Mouse (Mus musculus) heart, embryonic 13.5 days (tissue): ENCODE measurements at regions not wholly inside any gene's neighbourhood (a gene's known extent, or its start where the extent isn't known, plus 50 kb on each side); places are given as distances from the start of the nearest gene placed in this dataset.

ENCODE experiments used
- ATAC-seq: fragments of 200-750 bp; cut with Nextera tagmentation; 2 replicates; pipeline ENCODE4 v1.8.0; 2017; ENCODE audit warnings: moderate TSS enrichment; ENCODE audit not compliant: insufficient number of reproducible peaks, low FRiP score, low TSS enrichment; ENCODE audit errors: extremely low read depth
- H3K27ac ChIP-seq: fragments of 300-500 bp; sonication (generic); replicated peaks from 2 replicates; pipeline ENCODE4 v1.5.1; 2015; ENCODE audit warnings: moderate library complexity, mild to moderate bottlenecking, inconsistent platforms
- H3K27me3 ChIP-seq: fragments of 300-500 bp; sonication (generic); replicated peaks from 2 replicates; pipeline ENCODE4 v1.6.1; 2015; ENCODE audit warnings: mild to moderate bottlenecking, inconsistent platforms
- H3K36me3 ChIP-seq: fragments of 300-500 bp; sonication (generic); 2 replicates; pipeline ENCODE4 v1.6.1; 2015; ENCODE audit warnings: mild to moderate bottlenecking, inconsistent platforms
- H3K4me1 ChIP-seq: fragments of 300-500 bp; sonication (generic); 2 replicates; pipeline ENCODE4 v1.6.1; 2015; ENCODE audit warnings: inconsistent platforms
- H3K4me2 ChIP-seq: fragments of 300-500 bp; sonication (generic); 2 replicates; pipeline ENCODE4 v1.6.1; 2015; ENCODE audit warnings: inconsistent platforms, mild to moderate bottlenecking, moderate library complexity
- H3K4me3 ChIP-seq: fragments of 300-500 bp; sonication (generic); 2 replicates; pipeline ENCODE4 v1.5.1; 2015; ENCODE audit warnings: moderate library complexity, mild to moderate bottlenecking, inconsistent platforms
- H3K9ac ChIP-seq: fragments of 300-500 bp; sonication (generic); 2 replicates; pipeline ENCODE4 v1.6.1; 2015; ENCODE audit warnings: inconsistent platforms, mild to moderate bottlenecking, moderate library complexity
- H3K9me3 ChIP-seq: fragments of 300-500 bp; sonication (generic); 2 replicates; pipeline ENCODE4 v1.6.1; 2016; ENCODE audit warnings: inconsistent platforms
- WGBS: fragments of 180-500 bp; shearing (Covaris S2); methylation state at CpG from one replicate; pipeline ENCODE4 v1.1.7; 2015; ENCODE audit warnings: mixed read lengths; 5-methylcytosine and 5-hydroxymethylcytosine counted together

DNA sequence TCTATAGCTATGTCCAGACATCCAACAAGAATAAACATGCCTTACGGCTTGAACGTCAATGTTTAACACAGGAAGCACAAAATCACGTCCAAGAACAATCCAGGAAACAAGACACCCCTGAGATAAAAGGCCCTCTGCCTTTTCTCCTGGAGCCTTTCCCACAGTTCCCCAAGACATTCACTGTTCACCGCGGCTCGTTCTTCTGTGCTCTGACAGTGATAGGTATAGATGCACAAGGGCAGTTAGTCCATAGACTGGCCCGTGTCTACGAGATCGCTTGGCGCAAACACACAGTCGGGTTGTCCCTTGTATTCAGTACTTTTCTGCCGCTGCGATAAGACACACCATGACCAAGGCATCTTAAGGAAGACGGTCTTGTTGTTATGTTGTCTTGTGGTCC is 182.7 kb upstream of the Jmjd1c start:
- H3K4me3 ChIP-seq, result peak overlapping the region; percentile 14; the same call in 1 of the 2 replicates
- no peak; the same call in 1 of the 2 replicates for ATAC-seq
- whole genome bisulfite sequencing, result 49% methylated on average over 14 of the region's 14 CpGs
- peak overlapping the region; percentile 55 for H3K4me2 ChIP-seq
- H3K36me3 ChIP-seq, result no peaks in the 10 kb centered on the region
- H3K27ac ChIP-seq, result peak overlapping the region; percentile 56
- no peak overlapping the region; the same call in 1 of the 2 replicates for H3K9ac ChIP-seq
- H3K27me3 ChIP-seq, result no peaks in the 10 kb centered on the region
- peaks cover 63% of the 10 kb centered on the region for H3K4me1 ChIP-seq
- H3K9me3 ChIP-seq, result no peaks in the 10 kb centered on the region

DNA sequence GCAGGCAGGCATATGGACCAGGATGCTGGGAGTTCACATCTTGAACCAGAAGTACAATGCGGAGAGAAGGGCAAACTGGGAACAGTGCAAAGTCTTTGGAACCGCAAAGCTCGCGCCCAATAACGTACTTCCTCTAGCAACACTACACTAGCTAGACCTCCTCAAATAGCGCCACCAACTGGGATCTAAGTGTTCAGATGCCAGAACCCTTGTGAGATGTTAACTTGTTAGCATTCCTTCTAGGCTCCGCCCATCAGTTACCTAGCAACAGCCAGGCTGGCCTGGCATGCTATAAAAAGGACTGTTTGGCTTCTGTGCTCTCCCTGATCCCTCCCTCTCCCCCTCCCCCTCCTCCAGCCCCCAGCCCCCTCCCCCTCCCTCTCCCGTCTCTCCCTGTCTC is 182.3 kb upstream of the Jmjd1c start:
- H3K27me3 ChIP-seq, result no peaks in the 10 kb centered on the region
- no peaks in the 10 kb centered on the region for H3K9me3 ChIP-seq
- H3K4me2 ChIP-seq, result peak overlapping the region; percentile 55
- H3K27ac ChIP-seq, result peak overlapping the region; percentile 56
- no peak overlapping the region; the same call in 1 of the 2 replicates for H3K9ac ChIP-seq
- ATAC-seq, result peak; percentile 26; the same call in 1 of the 2 replicates
- H3K4me1 ChIP-seq, result peaks cover 62% of the 10 kb centered on the region
- peak overlapping the region; percentile 14; the same call in 1 of the 2 replicates for H3K4me3 ChIP-seq
- 34% methylated on average over 7 of the region's 8 CpGs for WGBS
- no peaks in the 10 kb centered on the region for H3K36me3 ChIP-seq

DNA sequence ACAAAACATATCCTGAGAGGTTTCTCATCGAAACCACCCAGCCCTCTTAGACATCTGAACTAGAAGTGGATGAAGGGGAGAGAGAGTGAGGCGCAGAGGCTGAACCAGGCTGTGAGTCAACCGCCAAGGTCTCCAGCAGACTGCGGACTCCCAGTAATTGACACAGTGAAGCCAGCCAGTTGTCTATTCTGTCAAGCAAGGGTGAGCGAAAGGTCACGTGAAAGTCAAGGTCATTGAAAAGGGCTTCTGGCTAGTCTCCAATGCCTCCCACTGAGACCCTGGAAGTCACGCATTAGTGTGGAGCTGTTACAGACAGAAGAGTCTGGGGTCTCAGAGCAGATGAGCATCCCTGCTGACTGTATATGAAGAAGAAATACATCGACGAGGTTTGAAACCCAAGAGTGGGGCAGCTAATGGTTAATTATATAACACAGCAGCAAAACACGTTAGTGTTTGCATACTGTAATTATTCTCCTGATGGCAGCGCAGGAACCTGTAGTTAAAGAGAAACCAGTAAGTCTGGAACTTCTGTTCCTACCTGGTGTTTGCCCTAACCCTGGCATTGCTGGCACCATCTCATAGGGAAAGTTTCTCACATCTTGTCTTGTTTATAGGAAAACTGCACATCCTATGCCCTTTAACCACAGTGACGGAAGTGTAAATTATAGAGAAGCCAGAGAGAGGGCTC is 181.5 kb upstream of the Jmjd1c start:
- no peak for ATAC-seq
- peaks cover 63% of the 10 kb centered on the region for H3K4me1 ChIP-seq
- no peaks in the 10 kb centered on the region for H3K9me3 ChIP-seq
- H3K4me2 ChIP-seq, result peak overlapping the region; percentile 55
- no peaks in the 10 kb centered on the region for H3K27me3 ChIP-seq
- WGBS, result 50% methylated on average over 12 of the region's 12 CpGs
- peak overlapping the region; percentile 65 for H3K9ac ChIP-seq
- H3K36me3 ChIP-seq, result no peaks in the 10 kb centered on the region
- H3K27ac ChIP-seq, result peak overlapping the region; percentile 56
- H3K4me3 ChIP-seq, result no peak overlapping the region; the same call in 1 of the 2 replicates

DNA sequence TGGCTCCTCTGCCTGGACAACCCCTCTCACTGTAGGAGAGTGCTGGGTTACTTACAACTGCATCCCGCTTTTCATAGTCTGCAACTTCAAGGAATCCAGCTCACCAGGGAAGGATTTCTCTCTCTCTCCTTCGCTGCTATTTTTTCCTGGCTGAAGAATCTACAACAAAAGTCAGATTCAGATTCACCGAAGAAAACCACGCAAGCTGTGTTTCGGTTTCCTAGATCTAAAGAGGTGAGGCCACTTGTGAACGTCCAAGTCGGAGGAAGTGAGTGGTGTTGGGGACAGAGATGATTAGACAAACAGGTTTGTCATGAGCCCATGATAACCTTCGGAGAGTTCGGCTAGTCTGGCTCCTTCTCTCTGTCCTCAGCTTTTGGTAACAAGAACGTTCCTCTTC is 180.1 kb upstream of the Jmjd1c start:
- Histone ChIP-seq H3K27me3 (no peaks in the 10 kb centered on the region), H3K36me3 (no peaks in the 10 kb centered on the region), H3K4me1 (peaks cover 59% of the 10 kb centered on the region), H3K27ac (peak overlapping the region; percentile 36; the same call in 1 of the 2 replicates), H3K9ac (0 out of 2 replicates have a peak overlapping the region, but pooled peaks have one; percentile 38), H3K4me3 (no peak overlapping the region), H3K4me2 (peak overlapping the region; percentile 26; the same call in 1 of the 2 replicates), H3K9me3 (no peaks in the 10 kb centered on the region)
- ATAC-seq, result no peak
- 43% methylated on average over 10 of the region's 10 CpGs for WGBS

DNA sequence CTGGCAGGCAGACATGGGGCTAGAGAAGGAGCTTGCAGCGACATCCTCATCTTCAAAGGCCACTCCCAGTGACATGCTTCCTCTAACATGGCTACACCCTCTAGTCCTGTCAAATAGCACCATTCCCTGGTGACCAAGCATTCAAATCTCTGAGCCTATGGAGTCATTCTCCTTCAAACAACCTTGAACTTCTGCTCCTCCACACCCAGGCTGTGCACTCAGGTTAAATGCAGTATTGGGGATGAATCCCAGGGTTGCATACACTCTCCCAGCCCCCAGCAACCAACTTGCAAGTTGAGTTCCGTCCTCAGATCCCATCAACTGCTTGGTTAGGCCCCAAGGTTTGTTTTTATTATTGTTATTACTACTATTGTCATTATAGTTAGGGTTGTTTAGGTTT is 178.2 kb upstream of the Jmjd1c start:
- Histone ChIP-seq H3K36me3 (no peaks in the 10 kb centered on the region), H3K4me1 (peaks cover 65% of the 10 kb centered on the region), H3K4me2 (no peak overlapping the region), H3K27ac (no peak overlapping the region), H3K9ac (no peak overlapping the region), H3K27me3 (no peaks in the 10 kb centered on the region), H3K4me3 (no peak overlapping the region), H3K9me3 (no peaks in the 10 kb centered on the region)
- 79% methylated on average over 2 of the region's 2 CpGs for WGBS
- no peak for ATAC-seq

DNA sequence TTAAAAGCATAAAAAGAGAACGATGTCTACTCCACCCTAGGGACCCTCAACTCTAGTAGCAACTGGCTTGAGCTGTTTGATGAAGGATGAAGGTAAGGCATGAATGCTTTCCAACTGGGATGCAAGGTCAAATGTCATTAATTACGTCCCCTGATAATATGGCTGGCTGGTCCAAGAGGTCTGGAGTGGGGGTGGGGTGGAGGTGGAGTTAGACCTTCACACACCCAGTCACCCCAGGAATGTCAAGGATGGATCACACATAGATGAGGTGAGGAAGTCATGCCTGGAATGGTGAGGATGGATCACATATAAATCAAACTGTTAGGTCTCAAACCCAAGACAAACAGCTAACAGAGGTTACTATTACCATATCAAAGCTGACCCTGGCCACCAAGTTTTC is 177.2 kb upstream of the Jmjd1c start:
- Histone ChIP-seq H3K27ac (no peak overlapping the region), H3K36me3 (no peaks in the 10 kb centered on the region), H3K4me3 (no peak overlapping the region), H3K9me3 (no peaks in the 10 kb centered on the region), H3K9ac (no peak overlapping the region), H3K27me3 (no peaks in the 10 kb centered on the region), H3K4me2 (no peak overlapping the region), H3K4me1 (peaks cover 66% of the 10 kb centered on the region)
- no peak for ATAC-seq
- 81% methylated on average over 2 of the region's 2 CpGs for WGBS

DNA sequence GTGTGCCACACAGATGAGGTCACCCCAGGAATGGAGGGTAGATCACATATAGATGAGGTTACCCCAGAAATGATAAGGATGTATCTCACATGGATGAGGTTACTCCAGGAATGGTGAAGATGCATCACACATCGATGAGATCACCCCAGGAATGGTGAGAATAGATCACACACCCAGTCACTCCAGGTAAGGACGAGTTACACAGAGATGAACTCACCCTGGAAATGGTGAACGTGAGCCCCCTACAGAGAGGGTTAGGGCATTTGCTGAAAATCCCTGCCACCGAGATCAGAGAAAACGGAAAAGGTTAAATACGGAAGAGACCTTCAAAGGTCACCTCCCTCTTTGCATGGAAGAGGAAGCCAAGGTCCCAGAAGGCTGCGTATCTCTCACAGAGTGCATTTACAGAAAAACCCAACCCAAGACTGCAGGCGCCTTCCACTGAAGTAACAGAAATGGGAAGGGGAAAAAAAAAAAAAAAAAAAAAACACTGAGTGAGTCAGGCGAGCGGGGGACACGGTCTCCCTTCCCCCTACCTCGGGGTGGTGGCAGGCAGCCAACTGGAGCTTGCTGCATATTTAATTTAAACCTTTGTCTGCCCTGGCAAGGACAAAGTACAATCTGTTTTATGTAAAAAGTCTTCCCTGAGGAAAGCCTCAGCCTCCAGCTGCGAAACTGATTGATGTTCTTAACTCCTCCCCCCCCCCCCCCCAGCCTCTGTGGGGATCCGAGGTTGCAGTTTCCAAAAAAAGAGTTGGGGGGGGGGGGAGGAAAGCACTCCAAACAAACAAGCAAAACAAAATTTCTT is 175.8 kb upstream of the Jmjd1c start:
- peak overlapping the region; percentile 98 for H3K27ac ChIP-seq
- no peaks in the 10 kb centered on the region for H3K9me3 ChIP-seq
- H3K4me3 ChIP-seq, result peak overlapping the region; percentile 45
- H3K4me1 ChIP-seq, result peaks cover 58% of the 10 kb centered on the region
- WGBS, result under 1% methylated on average over 14 of the region's 14 CpGs
- H3K4me2 ChIP-seq, result peak overlapping the region; percentile 71
- H3K36me3 ChIP-seq, result no peaks in the 10 kb centered on the region
- peak; percentile 40; the same call in 1 of the 2 replicates for ATAC-seq
- peak overlapping the region; percentile 78 for H3K9ac ChIP-seq
- H3K27me3 ChIP-seq, result no peaks in the 10 kb centered on the region

DNA sequence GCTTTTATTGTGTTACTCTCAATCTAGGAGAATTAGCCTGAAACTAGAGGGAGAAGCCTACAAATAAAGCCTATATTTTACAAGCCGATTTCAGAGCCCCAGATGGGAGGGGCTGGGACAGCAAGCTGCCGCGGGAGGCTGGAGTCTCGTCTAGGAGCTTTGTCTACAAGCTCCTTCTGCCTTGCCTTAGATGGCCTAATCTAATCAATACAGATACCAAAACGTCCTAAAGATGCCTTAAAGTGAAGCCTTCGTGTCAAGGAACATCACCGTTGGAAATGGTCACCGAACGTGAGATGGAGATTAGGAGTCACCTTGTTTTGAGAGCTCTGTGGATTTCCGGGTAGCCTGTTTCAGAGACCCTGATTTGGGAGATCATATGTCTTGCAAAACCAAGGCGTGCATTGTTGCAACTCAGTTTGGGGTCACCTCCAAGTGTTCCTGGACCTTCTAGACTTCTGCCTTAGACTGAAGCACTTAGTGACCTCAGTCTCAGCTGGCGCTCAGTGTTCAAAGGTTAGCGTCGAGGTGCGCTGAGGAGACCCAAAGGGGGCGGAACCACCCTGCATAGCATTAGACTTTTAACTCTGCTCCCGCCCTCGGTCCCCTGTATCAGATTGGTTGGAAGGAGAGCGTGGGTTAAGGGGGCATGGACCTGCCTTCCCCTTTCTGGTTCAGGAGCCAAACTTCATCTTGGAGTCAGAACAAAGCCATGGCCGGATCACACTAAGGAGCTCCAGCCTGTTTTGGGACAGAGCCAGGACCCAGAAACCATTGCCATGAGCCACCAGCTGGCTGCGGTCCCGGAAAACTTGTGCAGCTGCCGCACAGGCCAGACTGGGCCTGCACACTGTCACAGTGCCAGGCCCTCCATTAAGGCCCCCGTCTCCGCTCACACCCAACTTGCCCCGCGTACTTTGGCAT is 174.9 kb upstream of the Jmjd1c start:
- no peaks in the 10 kb centered on the region for H3K9me3 ChIP-seq
- H3K27me3 ChIP-seq, result no peaks in the 10 kb centered on the region
- ATAC-seq, result peak; percentile 61; the same call in 1 of the 2 replicates
- no peaks in the 10 kb centered on the region for H3K36me3 ChIP-seq
- H3K27ac ChIP-seq, result peak overlapping the region; percentile 98
- peak overlapping the region; percentile 71 for H3K4me2 ChIP-seq
- H3K4me1 ChIP-seq, result peaks cover 58% of the 10 kb centered on the region
- peak overlapping the region; percentile 45 for H3K4me3 ChIP-seq
- peak overlapping the region; percentile 78 for H3K9ac ChIP-seq
- WGBS, result 6% methylated on average over 27 of the region's 27 CpGs

DNA sequence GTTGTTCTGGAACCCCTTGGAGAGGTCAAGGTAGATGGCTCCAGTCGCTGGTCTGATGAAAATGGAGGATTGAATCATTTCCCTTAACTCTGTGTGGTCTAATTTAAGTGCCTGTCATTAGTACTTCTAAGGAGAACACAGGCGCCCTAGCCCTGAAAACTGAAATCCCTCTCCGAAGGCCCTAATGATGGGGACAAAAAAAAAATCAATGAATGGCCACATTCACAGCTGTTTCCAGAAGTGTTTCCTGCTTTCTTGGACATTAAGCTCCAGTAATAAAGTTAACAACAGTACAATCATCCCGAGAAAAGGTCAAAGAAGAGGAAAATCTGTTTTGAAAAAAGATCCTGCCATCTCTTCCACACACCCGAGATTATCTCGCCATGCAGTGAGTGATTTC is 174.1 kb upstream of the Jmjd1c start:
- Histone ChIP-seq H3K9ac (peak overlapping the region; percentile 78), H3K9me3 (no peaks in the 10 kb centered on the region), H3K4me2 (peak overlapping the region; percentile 71), H3K4me3 (peak overlapping the region; percentile 45), H3K4me1 (peaks cover 58% of the 10 kb centered on the region), H3K27me3 (no peaks in the 10 kb centered on the region), H3K27ac (peak overlapping the region; percentile 98), H3K36me3 (no peaks in the 10 kb centered on the region)
- WGBS, result 34% methylated on average over 6 of the region's 6 CpGs
- no peak for ATAC-seq

DNA sequence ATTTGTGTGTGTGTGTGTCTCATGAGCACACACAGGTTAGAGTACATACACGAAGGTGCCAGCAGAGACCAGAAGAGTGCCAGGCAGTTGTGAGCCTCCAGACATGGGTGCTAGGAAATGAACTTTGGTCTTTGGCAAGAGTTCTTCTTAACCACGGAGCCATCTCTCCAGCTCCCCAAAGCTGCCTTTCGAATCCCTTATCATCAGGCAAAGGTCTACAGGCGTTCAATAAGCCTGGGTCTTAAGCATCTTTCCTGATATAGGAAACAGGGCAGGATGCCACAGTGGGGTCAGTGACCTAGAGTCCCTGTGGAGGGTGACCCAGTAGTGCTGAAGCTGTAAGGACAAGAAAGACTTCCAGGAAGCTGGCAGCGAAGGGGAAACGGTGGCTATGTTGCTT is 173.6 kb upstream of the Jmjd1c start:
- WGBS, result 32% methylated on average over 6 of the region's 6 CpGs
- no peak for ATAC-seq
- Histone ChIP-seq H3K9me3 (no peaks in the 10 kb centered on the region), H3K4me2 (peak overlapping the region; percentile 8; the same call in 1 of the 2 replicates), H3K4me3 (no peak overlapping the region), H3K9ac (no peak overlapping the region), H3K27ac (peak overlapping the region; percentile 98), H3K36me3 (no peaks in the 10 kb centered on the region), H3K27me3 (no peaks in the 10 kb centered on the region), H3K4me1 (peaks cover 59% of the 10 kb centered on the region)

DNA sequence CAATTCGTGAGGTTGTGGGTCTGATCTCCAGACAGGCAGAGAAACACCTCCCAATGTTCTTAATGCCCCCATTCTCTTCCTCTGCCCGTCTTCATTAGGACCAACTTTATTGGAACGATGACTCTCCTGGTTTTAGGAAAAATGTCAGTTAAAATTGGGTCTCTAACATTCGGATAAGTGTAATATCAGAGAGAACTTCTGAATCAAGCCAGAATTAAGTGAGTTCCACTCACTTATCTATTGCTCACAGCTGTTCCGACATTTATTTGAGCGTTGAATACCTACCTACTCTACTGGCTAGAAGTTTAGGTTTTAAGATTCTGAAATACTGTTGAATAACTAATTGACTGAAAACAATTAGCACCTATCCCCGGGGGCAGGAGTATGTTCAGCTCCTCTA is 172.0 kb upstream of the Jmjd1c start:
- Histone ChIP-seq H3K9me3 (no peaks in the 10 kb centered on the region), H3K4me3 (no peak overlapping the region), H3K9ac (no peak overlapping the region), H3K4me2 (no peak overlapping the region), H3K36me3 (no peaks in the 10 kb centered on the region), H3K4me1 (peaks cover 73% of the 10 kb centered on the region), H3K27me3 (no peaks in the 10 kb centered on the region), H3K27ac (no peak overlapping the region)
- no peak for ATAC-seq
- 76% methylated on average over 7 of the region's 7 CpGs for WGBS
